Mouse (Mus musculus): ENCODE measurements around the gene Phox2b. TPM values are rescaled to one million over a fixed set of nuclear protein-coding genes. Genes with fewer than 3 reads are reported as not detected.

Phox2b gene
- not detected in 2 replicates for polyA plus RNA-seq (2016; fragmentation: Nextera tagmentation; extraction: Ambion mirVana)

DNA sequence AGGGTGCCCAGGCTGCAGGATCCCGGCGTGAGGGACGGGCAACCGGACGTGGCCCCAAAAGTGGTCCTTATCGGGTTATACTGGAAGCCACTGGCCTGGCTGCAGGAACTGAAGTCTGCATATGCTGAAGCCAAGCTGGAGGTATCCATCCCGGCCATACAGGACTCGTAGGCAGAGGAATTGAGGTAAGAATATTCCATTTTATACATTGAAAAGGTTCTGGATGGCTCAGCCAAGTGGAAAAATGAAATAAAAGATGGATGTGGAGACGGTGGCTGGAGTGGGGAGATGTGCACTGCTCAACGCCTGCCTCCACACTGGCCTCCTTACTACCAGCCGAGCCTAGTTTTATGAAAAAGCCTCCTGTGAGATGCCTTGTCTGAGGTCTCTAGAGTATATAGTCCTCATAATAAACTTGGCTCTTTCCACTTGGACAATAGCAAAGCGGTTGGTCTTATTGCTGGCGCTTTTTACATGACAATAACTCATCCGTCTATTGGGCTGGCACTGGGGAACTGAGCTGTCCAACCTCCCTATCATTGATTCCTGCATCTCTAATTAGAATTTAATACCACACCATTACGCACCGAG lies at the start of gene Phox2b:
Gene Phox2b, minus strand, starts transcription at position 569 of the 591 bp plus-strand sequence.
- Histone ChIP-seq H3K4me1 (peaks cover 18% of the 10 kb centered on the region), H3K27ac (no peak within 1 kb of the TSS), H3K9me3 (no peaks in the 10 kb centered on the region), H3K27me3 (peaks cover 92% of the 10 kb centered on the region), H3K9ac (no peak within 1 kb of the TSS), H3K36me3 (replicated peaks) (no peaks in the 10 kb centered on the region), H3K4me2 (no peak within 1 kb of the TSS), H3K4me3 (replicated peaks) (no peak within 1 kb of the TSS)
- WGBS, result under 1% methylated on average over 16 of the region's 16 CpGs
- no peak for ATAC-seq (ENCODE audit: low FRiP score)

DNA sequence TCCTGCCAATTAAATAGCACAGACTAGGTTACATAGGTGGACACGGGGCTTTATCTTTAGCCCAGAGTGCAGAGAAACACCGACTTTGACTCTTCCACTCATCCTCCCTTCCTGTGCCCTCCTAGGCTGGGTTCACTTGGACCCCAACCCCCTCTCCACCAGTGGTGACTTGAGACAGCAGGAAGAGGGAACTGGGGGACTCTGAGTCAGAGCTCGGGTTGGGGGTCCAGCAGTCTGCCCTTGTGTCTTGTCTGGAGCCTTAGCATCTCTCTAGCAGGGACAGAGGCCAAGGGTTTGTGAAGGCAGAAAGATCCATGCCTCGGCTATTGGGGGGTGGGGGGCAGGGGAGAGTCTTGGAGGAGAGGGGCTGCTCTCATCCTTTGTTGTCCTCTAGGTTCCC lies 43.5 kb upstream of the Phox2b start:
- Histone ChIP-seq H3K9ac (no peak overlapping the region), H3K36me3 (replicated peaks) (no peaks in the 10 kb centered on the region), H3K27ac (no peak overlapping the region), H3K4me2 (no peak overlapping the region), H3K4me1 (peaks cover 18% of the 10 kb centered on the region), H3K4me3 (replicated peaks) (no peak overlapping the region), H3K27me3 (peaks cover 14% of the 10 kb centered on the region), H3K9me3 (no peaks in the 10 kb centered on the region)
- no peak for ATAC-seq (ENCODE audit: low FRiP score)
- WGBS, result 81% methylated on average over 4 of the region's 4 CpGs

- no peak; the same call in 1 of the 2 replicates for ATAC-seq (ENCODE audit: low FRiP score)
- H3K27ac ChIP-seq, result 0 out of 2 replicates have a peak overlapping the region, but pooled peaks have one; percentile 2
- WGBS, result 28% methylated on average over 25 of the region's 25 CpGs
Observed at GRCm38 (mm10) chr5:67139052-67140015, 40.2 kb upstream of the Phox2b start.

DNA sequence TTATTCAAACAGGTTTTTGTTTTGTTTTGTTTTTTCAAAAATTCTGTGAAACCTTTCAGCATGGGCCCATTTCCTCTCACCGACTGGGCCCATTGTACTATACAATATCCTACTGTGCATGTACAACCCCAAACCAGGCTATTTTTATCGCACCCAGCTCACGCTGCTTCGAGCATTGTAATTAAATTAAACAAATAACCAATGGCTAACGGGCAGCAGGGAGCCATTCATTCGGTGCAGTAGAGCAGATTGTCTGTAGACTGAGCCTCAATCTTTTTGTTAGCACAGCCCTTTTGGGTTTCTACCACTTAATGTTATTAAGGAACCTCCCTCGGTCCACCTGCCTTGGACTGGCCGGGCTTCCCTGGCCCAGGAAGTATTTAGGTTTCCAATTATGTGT lies 39.5 kb upstream of the Phox2b start:
- no peaks in the 10 kb centered on the region for H3K36me3 ChIP-seq (replicated peaks)
- H3K9me3 ChIP-seq, result no peaks in the 10 kb centered on the region
- H3K4me2 ChIP-seq, result peak overlapping the region; percentile 27
- H3K4me3 ChIP-seq (replicated peaks), result no peak overlapping the region
- WGBS, result under 1% methylated on average over 8 of the region's 8 CpGs
- peaks cover 26% of the 10 kb centered on the region for H3K4me1 ChIP-seq
- H3K27me3 ChIP-seq, result peaks cover 23% of the 10 kb centered on the region
- ATAC-seq (ENCODE audit: low FRiP score), result peak; percentile 88
- 0 out of 2 replicates have a peak overlapping the region, but pooled peaks have one; percentile 2 for H3K27ac ChIP-seq
- H3K9ac ChIP-seq, result no peak overlapping the region

More at GRCm38 (mm10) chr5:67139052-67140015, 40.2 kb upstream of the Phox2b start:
- Histone ChIP-seq H3K36me3 (replicated peaks) (no peaks in the 10 kb centered on the region), H3K4me1 (peaks cover 26% of the 10 kb centered on the region), H3K4me2 (peak overlapping the region; percentile 27), H3K4me3 (replicated peaks) (no peak overlapping the region), H3K27me3 (peaks cover 29% of the 10 kb centered on the region), H3K9ac (no peak overlapping the region), H3K9me3 (no peaks in the 10 kb centered on the region)

DNA sequence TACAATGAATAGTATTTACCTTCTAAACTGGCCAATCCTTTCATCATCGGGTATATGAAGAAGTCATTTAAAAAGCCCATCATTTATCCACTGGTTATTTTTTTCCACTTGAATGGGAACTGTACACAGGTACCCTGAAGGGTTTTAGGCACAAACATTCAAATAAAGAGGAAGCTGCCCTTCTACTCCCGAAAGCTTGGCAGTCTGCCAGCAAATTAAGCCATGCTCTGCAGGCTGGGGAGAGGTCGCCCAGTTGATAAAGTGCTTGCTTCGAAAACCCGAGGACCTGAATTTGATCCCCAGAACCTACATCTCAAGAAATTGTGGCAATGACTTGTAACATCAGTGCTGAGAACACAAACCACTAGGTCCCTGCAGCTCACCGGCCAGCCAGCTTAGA lies 35.6 kb upstream of the Phox2b start:
- Histone ChIP-seq H3K36me3 (replicated peaks) (no peaks in the 10 kb centered on the region), H3K4me2 (no peak overlapping the region), H3K27me3 (peaks cover 16% of the 10 kb centered on the region), H3K9me3 (no peaks in the 10 kb centered on the region), H3K4me1 (peaks cover 28% of the 10 kb centered on the region), H3K4me3 (replicated peaks) (no peak overlapping the region), H3K9ac (no peak overlapping the region), H3K27ac (no peak overlapping the region)
- WGBS, result 43% methylated on average over 6 of the region's 6 CpGs
- peak; percentile 27; the same call in 1 of the 2 replicates for ATAC-seq (ENCODE audit: low FRiP score)

DNA sequence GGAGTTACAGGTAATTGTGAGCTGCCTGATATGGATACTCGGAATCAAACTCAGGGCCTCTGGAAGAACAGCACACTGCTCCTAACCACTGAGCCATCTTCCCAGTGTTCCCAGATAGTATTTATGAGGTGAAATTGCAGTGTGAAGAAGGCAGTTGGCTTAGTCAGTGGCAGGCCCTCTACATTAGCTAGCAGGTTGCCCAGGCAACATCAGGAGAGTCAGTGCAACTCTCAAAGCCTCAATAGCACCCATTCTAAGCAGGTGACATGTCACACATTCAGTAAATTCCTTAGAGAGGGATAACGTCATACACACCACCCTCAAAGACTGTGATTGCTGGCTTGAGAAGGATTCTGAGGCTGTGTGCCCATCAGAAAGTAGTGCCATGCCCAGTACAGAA lies 32.6 kb upstream of the Phox2b start:
- Histone ChIP-seq H3K4me2 (no peak overlapping the region), H3K4me3 (replicated peaks) (no peak overlapping the region), H3K9me3 (no peaks in the 10 kb centered on the region), H3K36me3 (replicated peaks) (no peaks in the 10 kb centered on the region), H3K4me1 (peaks cover 11% of the 10 kb centered on the region; the same call in 1 of the 2 replicates), H3K9ac (no peak overlapping the region), H3K27me3 (peaks cover 6% of the 10 kb centered on the region), H3K27ac (no peak overlapping the region)
- 56% methylated on average over 2 of the region's 2 CpGs for WGBS
- ATAC-seq (ENCODE audit: low FRiP score), result no peak

DNA sequence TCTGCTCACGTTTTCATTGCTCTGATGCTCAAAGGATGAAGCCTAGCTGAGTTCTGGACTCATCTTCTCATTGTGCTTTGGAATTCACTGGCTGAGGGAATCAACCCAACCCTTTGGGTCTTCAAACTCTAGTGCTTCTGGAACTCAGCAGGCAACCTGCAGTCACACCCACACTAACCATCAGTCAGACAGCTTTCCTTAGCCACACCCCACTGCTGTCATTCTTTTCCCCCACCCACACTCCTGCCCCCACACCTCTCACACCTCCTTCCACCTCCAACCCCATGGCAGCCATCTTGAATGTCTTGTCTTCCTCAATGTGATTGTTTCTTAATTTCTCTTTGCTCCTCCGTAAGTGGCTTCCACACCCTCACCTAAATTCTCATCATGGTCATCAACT lies 7.2 kb upstream of the Phox2b start:
- no peak overlapping the region for H3K4me3 ChIP-seq (replicated peaks)
- no peak for ATAC-seq (ENCODE audit: low FRiP score)
- peaks cover 58% of the 10 kb centered on the region for H3K27me3 ChIP-seq

GRCm38 (mm10) chr5:67103016-67103415 lies 3.9 kb upstream of the Phox2b start:
- Histone ChIP-seq H3K4me1 (peaks cover 6% of the 10 kb centered on the region; the same call in 1 of the 2 replicates), H3K4me3 (replicated peaks) (no peak overlapping the region), H3K27me3 (peaks cover 83% of the 10 kb centered on the region), H3K4me2 (no peak overlapping the region), H3K36me3 (replicated peaks) (no peaks in the 10 kb centered on the region), H3K9ac (no peak overlapping the region), H3K27ac (no peak overlapping the region), H3K9me3 (no peaks in the 10 kb centered on the region)
- ATAC-seq (ENCODE audit: low FRiP score), result no peak
- 4% methylated on average over 3 of the region's 3 CpGs for WGBS

More for the DNA sequence above, 7.2 kb upstream of the Phox2b start:
- Histone ChIP-seq H3K9ac (no peak overlapping the region), H3K36me3 (replicated peaks) (no peaks in the 10 kb centered on the region), H3K4me2 (no peak overlapping the region), H3K9me3 (no peaks in the 10 kb centered on the region), H3K27ac (no peak overlapping the region), H3K4me1 (0 out of 2 replicates have a peak, but pooled peaks cover 6% of the 10 kb centered on the region)
- WGBS, result 86% methylated on average over 2 of the region's 2 CpGs

DNA sequence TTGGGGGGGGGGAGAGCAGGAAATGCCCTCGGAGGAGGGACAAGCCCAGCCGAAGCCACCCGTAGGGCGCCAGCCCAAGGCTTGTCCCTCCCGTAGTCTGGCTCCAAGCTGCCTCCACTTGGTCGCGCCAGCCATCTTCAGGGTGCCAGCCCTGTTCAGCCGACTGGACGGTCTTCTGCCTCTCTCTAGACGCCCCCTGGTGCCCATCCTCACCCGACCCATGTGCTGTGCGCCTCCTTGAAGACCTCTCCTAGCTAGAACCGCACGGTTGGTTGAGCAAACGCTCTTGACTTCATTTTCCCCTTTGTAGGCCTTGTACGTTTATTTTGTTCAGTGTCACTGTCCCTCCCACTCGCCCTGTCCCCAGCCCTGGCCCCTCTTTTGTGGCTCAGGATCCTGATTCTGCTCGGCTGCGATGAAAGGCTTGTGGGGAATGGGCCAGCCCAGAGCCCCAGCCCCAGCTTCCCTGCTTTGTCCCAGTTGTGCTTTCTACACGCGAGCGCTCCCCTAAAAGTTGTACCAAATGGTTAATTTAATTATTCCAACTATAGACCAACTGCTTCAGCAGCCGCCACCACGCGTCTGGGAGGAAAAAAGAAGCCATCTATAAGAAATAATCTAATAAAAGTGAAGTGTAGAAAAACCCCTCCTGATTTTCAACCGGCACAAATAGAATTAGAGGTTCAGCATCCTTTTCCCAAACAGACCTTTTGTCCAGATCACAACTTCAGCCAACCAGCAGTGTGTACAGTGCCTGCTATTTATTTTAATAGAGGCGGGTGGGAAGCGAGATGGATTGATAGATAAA lies 2.9 kb upstream of the Phox2b start:
- Histone ChIP-seq H3K4me3 (replicated peaks) (no peak overlapping the region), H3K9me3 (no peaks in the 10 kb centered on the region), H3K9ac (no peak overlapping the region), H3K36me3 (replicated peaks) (no peaks in the 10 kb centered on the region), H3K4me1 (peaks cover 6% of the 10 kb centered on the region; the same call in 1 of the 2 replicates), H3K27me3 (peaks cover 93% of the 10 kb centered on the region), H3K27ac (no peak overlapping the region), H3K4me2 (peak overlapping the region; percentile 4; the same call in 1 of the 2 replicates)
- peak; percentile 68 for ATAC-seq (ENCODE audit: low FRiP score)
- 1% methylated on average over 28 of the region's 28 CpGs for WGBS

GRCm38 (mm10) chr5:67101395-67101760 lies 2.3 kb upstream of the Phox2b start:
- Histone ChIP-seq H3K36me3 (replicated peaks) (no peaks in the 10 kb centered on the region), H3K4me1 (peaks cover 9% of the 10 kb centered on the region), H3K9ac (no peak overlapping the region), H3K9me3 (no peaks in the 10 kb centered on the region), H3K4me3 (replicated peaks) (no peak overlapping the region), H3K27me3 (peaks cover 95% of the 10 kb centered on the region), H3K4me2 (peak overlapping the region; percentile 4; the same call in 1 of the 2 replicates), H3K27ac (no peak overlapping the region)
- 2% methylated on average over 9 of the region's 9 CpGs for WGBS
- 0 out of 2 replicates have a peak, but pooled peaks have one; percentile 5 for ATAC-seq (ENCODE audit: low FRiP score)

DNA sequence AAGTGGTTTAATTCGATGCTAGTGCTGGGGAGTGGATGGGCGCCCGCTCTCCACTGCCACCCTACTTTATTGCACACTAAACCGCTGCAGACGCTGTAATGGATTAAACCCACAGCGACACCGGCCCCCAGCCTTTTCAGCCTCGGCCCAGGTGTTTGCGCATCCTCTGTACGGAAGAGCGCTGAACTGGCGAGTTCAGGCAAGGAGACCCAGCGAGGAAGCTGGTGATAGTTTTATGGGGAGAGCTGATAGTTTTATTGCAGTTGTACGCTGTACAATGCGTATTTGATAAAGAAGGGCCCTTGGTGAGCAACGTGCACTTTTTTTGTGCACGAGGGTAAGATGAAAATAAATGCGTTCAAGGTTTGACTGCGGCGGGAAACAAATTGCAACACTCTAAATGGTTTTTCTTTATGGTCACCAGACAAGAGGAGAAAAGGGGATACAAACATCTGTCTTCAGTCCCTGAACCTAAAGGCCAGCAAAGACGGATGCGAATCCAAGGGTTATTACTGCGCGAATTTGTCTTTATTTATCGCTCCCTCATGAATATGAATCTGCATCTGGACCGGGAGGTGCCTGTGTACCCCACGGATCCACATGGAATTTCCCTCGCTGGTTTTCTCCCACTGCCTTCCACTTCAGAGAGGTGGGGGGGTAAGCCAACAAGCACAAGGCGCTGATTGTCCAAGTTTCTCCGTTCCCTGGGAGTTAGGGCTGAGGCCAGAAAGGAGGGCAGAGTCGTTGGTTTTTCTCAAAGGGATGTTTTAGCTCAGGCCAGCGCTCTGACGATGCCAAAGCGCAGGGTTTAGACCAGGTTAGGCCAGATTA lies 1.7 kb upstream of the Phox2b start:
- Histone ChIP-seq H3K4me3 (replicated peaks) (no peak overlapping the region), H3K36me3 (replicated peaks) (no peaks in the 10 kb centered on the region), H3K27ac (no peak overlapping the region), H3K4me1 (peaks cover 15% of the 10 kb centered on the region), H3K27me3 (peaks cover 96% of the 10 kb centered on the region), H3K9me3 (no peaks in the 10 kb centered on the region), H3K4me2 (no peak overlapping the region), H3K9ac (no peak overlapping the region)
- 2% methylated on average over 34 of the region's 34 CpGs for WGBS
- ATAC-seq (ENCODE audit: low FRiP score), result 0 out of 2 replicates have a peak, but pooled peaks have one; percentile 31
